Mouse (Mus musculus): ENCODE data around the gene Dip2b.

Dip2b gene

GRCm38 (mm10) chr15:100126456-100127107 lies 88.1 kb downstream of the Dip2b start:
- peak; percentile 94 for DNase-seq (ENCODE audit: low read depth, low spot score)

- no peak for DNase-seq (ENCODE audit: low read depth, low spot score)
These were observed 90.8 kb downstream of the Dip2b start for GRCm38 (mm10) chr15:100129151-100129790.

GRCm38 (mm10) chr15:100139665-100140064 lies 101.2 kb downstream of the Dip2b start:
- DNase-seq (ENCODE audit: low read depth, low spot score): peak; percentile 58

DNA sequence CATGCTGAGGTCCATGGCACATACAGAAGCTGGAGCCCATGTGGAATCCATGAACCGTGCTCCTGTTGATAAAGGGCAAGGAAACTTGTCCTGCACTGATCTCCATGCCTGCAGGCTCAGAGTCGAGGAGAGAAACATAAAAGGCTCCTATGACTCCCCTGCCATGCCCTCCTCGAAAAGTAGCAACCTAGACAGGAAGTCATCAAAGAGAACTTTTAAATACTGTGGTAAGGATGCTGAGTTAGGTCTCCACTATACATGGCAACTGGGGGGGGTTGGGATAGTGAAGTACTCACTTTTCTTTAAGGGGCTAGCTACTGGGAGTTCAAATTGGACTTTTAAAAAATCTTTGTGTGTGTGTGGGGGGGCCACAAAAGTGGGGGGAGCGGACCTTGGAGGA lies 102.0 kb downstream of the Dip2b start:
- no peak for DNase-seq (ENCODE audit: low read depth, low spot score)

DNA sequence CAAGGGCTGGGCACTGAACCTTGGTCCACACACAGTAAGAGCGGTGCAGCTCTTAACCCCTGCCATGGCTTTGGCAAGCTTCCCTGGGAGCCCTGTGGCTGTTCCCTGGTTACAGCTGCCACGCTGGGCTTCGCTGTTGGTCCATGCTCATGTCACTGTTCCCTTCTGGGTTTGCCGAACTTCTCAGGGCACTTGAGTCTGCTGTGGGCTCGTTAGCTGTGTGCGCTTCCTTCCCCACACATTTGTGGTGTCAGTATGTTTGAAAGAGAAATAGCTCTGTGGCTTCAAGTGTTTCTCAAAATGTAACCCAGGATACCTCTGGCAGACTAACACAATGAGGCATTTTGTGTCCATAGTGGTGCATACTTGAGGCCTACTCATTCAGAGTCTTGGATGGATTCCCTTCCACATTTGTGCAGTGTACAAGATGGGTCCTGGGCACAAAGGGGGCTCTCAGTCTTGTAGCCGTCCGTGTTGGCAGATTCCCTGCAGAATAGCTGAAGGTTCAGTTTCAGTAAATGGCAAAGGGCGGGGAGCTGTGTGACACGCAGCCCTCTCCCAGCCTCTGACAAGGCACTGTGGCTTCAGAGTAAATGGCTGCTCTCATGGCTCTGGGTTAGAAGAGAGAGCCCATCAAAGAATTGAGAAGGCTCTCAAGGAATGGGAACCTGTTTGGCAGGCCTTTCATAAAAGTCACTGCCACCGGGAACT lies 104.8 kb downstream of the Dip2b start:
- DNase-seq (ENCODE audit: low read depth, low spot score): peak; percentile 89

DNA sequence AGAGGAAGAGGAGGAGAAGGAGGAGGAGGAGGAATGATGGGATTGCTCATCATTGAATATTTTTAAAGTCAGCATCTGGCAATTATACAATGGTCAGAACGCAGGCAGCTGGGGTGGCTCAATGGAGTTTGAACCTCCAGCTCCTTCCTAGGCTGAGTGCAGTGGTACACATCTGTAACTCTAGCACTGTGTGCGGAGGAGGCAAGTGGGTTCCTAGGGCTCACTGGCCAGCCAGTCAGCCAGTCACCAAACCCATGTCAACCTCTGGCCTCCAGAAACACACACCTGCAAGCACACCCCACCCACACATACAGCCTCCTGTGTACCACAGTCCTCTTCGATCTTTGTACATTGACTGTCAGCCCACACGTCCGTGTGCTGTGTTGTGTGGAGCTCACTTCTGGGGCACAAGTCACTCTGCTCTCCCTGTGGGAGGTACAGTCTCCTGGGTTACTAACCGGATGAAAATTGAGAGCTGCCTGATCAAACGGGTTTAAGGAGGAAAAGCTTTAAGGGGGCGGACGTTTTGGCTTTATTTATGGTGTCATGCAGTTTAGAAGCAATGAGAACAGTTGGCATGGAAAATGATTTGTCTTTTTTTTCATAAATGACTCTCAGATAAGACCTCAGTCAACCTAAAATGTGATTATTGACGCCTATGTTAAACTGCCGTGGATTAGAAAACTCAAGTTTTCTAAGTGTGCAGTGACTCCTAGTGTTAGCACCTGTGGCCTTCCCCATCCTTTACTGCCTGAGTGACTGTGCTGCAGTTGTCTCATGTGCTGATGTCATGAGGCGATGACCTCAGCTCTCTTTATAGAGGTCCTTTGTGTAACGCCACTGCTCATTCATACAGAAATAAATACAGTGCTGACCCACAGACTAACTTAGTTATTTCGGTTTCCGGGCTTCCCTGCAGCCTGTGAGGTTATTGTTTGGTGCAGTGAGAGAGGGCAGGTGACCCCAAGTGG lies 106.7 kb downstream of the Dip2b start:
- peak; percentile 85 for DNase-seq (ENCODE audit: low read depth, low spot score)

DNA sequence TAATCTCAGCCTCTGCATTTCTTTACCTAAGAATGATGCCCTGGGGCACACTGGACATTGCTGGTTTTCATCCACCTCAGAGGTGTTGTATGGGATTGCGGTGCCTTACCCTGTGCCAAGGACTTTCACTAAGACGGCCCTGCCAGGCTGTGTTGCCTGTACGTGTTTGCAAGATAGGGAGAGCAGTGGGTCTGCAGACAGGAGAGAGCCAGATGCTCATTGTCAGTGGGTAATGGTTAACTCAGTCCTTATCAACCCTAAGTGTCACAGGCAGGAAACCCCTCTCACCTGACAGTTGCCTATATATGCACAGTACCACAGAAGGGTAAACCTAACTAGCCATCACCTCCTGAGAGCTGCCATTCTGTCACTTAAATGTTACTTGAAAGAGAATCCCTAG lies 107.5 kb downstream of the Dip2b start:
- no peak for DNase-seq (ENCODE audit: low read depth, low spot score)

- DNase-seq (ENCODE audit: low read depth, low spot score): peak; percentile 49
These were observed 112.1 kb downstream of the Dip2b start for GRCm38 (mm10) chr15:100150593-100150992.

DNA sequence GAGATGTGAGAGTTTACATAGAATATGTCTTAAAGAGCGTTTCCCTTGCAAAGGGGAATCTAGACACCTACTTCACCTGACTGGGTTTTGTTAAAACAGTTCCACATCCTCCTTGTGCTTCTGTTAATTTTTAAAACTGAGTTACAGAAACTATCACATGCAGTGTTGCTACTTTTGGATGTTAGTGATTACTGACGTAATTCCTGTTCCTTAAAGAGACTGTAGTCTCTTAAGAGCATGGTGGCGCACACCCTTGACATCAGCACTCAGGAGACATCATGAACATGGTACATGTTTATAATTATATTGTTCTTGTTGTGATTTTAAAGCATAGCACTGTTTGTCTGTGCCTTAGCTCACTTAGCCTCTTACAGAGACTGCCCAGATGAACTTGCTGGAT lies 113.9 kb downstream of the Dip2b start:
- DNase-seq (ENCODE audit: low read depth, low spot score): no peak

- no peak for DNase-seq (ENCODE audit: low read depth, low spot score)
These were observed 114.6 kb downstream of the Dip2b start for GRCm38 (mm10) chr15:100153024-100153423.

- DNase-seq (ENCODE audit: low read depth, low spot score): no peak
These were observed 117.7 kb downstream of the Dip2b start for GRCm38 (mm10) chr15:100156095-100156707.

GRCm38 (mm10) chr15:100156781-100157470 lies 118.5 kb downstream of the Dip2b start:
- DNase-seq (ENCODE audit: low read depth, low spot score): no peak

DNA sequence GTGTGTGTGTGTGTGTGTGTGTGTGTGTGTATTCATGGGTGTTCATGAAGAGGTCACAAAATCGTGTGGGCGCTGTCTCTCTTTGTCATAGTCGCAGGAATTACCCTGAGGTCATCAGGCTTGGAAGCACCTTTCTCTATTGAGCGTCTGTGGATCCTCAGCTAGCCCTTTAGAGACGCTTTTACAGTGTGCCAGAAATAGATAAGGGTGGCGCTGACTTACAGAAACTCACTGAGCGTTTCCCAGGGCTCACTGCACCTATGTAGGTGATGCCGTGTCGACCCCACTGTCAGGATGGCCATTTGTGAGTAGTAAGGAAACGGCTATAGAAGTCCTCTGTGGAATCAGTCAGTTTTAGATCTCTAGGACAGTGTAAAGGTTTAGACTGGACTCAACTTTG lies 120.5 kb downstream of the Dip2b start:
- no peak for DNase-seq (ENCODE audit: low read depth, low spot score)

- DNase-seq (ENCODE audit: low read depth, low spot score): peak; percentile 79
These were observed 123.3 kb downstream of the Dip2b start for GRCm38 (mm10) chr15:100161747-100162280.

DNA sequence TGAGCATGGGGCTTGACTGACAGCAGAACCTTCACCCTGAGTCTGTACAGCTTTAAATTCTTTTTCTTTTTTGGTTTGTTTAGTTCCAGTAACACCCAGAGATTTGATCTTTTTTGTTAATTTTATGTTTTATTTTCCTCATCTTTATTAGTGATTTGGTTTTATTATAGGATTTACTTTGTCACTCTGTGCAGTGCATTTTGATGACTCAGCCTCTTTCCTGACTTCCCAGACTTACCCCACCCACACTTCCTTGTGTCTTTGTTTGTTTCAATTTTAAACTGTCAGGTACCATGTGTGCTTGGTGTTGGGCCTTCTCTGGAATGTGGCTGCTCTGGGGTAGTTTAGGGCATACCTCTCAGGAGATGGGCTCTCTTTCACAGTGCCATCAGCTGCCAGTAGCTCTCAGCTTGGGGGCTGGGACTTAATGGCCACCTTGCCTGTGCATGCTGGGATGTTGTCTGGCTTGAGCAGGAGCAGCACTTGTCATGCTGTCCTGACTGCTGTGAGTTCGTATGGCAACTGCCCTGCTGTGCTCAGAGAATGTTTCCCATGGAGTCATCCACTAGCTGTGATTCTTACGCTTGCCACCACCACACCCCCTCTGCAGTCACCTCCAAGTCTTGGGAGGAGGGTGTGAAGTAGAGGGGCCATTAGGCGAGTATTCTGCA lies 125.1 kb downstream of the Dip2b start:
- DNase-seq (ENCODE audit: low read depth, low spot score): peak; percentile 41

- peak; percentile 80 for DNase-seq (ENCODE audit: low read depth, low spot score)
These were observed 128.0 kb downstream of the Dip2b start for GRCm38 (mm10) chr15:100166464-100166863.

DNA sequence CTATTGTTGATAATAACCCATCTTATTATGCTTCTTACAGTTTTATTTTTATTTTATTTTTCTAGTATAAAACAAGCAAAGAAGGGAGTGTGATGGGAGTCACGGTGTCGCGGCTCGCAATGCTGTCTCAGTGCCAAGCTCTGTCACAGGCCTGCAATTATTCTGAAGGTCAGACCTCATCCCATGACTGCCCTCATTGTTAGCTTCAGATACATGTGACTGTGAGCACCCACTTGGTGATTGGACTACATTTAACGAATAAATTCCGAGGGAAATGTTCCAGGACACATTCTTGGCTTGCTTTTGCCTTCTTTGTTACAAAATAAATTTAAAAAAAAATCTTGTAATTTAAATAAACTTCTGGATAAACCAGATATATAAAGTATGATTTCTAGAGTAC lies 129.3 kb downstream of the Dip2b start:
- DNase-seq (ENCODE audit: low read depth, low spot score): peak; percentile 91

DNA sequence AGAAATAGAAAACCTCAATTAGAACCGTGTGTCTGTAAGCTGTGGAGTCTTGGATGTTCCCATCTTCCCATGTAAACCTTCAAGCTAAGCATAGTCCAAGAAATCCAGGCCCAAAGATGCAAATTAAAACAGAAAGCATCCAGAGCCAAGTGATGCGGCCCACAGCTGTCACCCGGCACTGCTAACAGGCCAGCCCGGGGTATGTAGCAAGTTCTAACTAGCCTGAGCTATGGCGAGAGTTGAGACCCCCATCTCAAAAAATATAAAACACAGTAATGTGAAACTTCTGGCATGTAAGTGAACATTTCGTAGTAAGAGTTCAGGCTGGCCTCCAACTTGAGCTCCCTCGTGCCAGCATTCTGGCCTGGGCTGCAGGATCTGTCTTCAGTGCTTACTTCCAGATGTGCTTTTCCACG lies 129.7 kb downstream of the Dip2b start:
- DNase-seq (ENCODE audit: low read depth, low spot score): no peak

DNA sequence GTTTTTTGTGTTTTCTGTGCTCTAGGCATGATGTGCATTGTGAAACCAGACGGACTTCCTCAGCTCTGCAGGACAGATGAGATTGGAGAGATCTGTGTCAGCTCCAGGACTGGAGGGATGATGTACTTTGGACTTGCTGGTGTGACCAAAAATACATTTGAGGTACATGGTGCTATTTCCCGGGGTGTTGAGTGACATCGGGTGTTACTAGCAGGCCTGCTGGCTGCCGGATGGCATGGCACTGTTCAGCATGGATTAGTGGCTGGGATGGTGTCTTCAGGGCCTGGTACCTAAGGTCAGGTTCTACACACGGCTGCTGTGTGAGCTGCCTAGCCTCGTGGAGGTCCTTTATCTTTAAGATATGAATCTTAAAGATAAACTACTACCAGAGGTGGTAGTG lies 136.7 kb downstream of the Dip2b start:
- no peak for DNase-seq (ENCODE audit: low read depth, low spot score)

- DNase-seq (ENCODE audit: low read depth, low spot score): no peak
These were observed 138.7 kb downstream of the Dip2b start for GRCm38 (mm10) chr15:100177167-100177566.

Measured in brain, adult 2 months (tissue).